Mouse (Mus musculus): ENCODE results near the gene Spryd3. TPM values are rescaled to one million over a fixed set of nuclear protein-coding genes. Genes with fewer than 3 reads are reported as not detected.

Gene Spryd3
- total RNA-seq, 2 experiments from 2014 or later: 148 to 163 TPM

- peak; percentile 72 to 80 for DNase-seq (ENCODE audit: low spot score in 2 of 2)
Measured at GRCm38 (mm10) chr15:102074070-102074731, 61.8 kb downstream of the Spryd3 start.

- DNase-seq (ENCODE audit: low spot score in 2 of 2): peak; percentile 99
Measured at GRCm38 (mm10) chr15:102073559-102074069, 62.4 kb downstream of the Spryd3 start, which contains the start of gene Eif4b. Gene Eif4b, plus strand, starts transcription at chr15:102073773.

- no peak for DNase-seq (ENCODE audit: low spot score in 2 of 2)
Measured at GRCm38 (mm10) chr15:102072963-102073558, 63.0 kb downstream of the Spryd3 start.

- no peak for DNase-seq (ENCODE audit: low spot score in 2 of 2)
Measured at GRCm38 (mm10) chr15:102070476-102071467, 65.3 kb downstream of the Spryd3 start.

Other genes with a start within 250 kb of the Spryd3 start
- gene Krt76, start 243.3 kb downstream of the Spryd3 start, total RNA-seq (2021): not detected
- gene Krt4, start 211.5 kb downstream of the Spryd3 start, total RNA-seq (2021): not detected
- under 1 TPM; 0.34 to 0.51 TPM for gene Krt79, start 195.9 kb downstream of the Spryd3 start, total RNA-seq (2021)
- gene Krt78, start 181.9 kb downstream of the Spryd3 start, total RNA-seq (2021): not detected
- gene Krt8, start 131.8 kb downstream of the Spryd3 start, total RNA-seq (2021): under 1 TPM in 1 of 2 experiments, not detected in 1; 0.71 TPM
- 1 to 10 TPM in 1 of 2 experiments, under 1 TPM in 1; 0.85 to 1.6 TPM for gene Krt18, start 108.1 kb downstream of the Spryd3 start, total RNA-seq (2021)
- gene Eif4b, start 62.5 kb downstream of the Spryd3 start, total RNA-seq (2021): 100 to 1,000 TPM; 178 to 181 TPM
- gene Tns2, start 35.8 kb downstream of the Spryd3 start, total RNA-seq (2021): 10 to 100 TPM; 13.4 to 16.8 TPM
- 1 to 10 TPM; 2.3 to 3.1 TPM for gene Igfbp6, start 8.1 kb upstream of the Spryd3 start, total RNA-seq (2021)
- not detected for gene Soat2, start 14.3 kb upstream of the Spryd3 start, total RNA-seq (2021)
- 10 to 100 TPM; 64.4 to 68.3 TPM for gene Zfp740, start 67.0 kb upstream of the Spryd3 start, total RNA-seq (2021)
- gene Csad, start 68.5 kb upstream of the Spryd3 start, total RNA-seq (2021): 10 to 100 TPM; 33.0 to 38.7 TPM
- 1 to 10 TPM; 1.3 to 2.5 TPM for gene Itgb7, start 95.7 kb upstream of the Spryd3 start, total RNA-seq (2021)
- gene Rarg, start 121.3 kb upstream of the Spryd3 start, total RNA-seq (2021): 10 to 100 TPM; 12.5 to 15.6 TPM
- gene Gm9918, start 134.3 kb upstream of the Spryd3 start, total RNA-seq (2021): not detected
- gene Mfsd5, start 143.2 kb upstream of the Spryd3 start, total RNA-seq (2021): 10 to 100 TPM; 33.3 to 33.9 TPM
- 1 to 10 TPM; 4.5 to 6.2 TPM for gene Espl1, start 160.0 kb upstream of the Spryd3 start, total RNA-seq (2021)
- gene Pfdn5, start 189.9 kb upstream of the Spryd3 start, total RNA-seq (2021): 100 to 1,000 TPM; 379 to 390 TPM
- 10 to 100 TPM; 61.8 to 62.8 TPM for gene Myg1, start 195.5 kb upstream of the Spryd3 start, total RNA-seq (2021)
- gene Aaas, start 214.5 kb upstream of the Spryd3 start, total RNA-seq (2021): 10 to 100 TPM; 23.2 to 26.3 TPM
- gene Sp7, start 230.9 kb upstream of the Spryd3 start, total RNA-seq (2021): under 1 TPM; 0.18 to 0.27 TPM